Mouse (Mus musculus) spleen, adult 12 weeks (tissue): ENCODE measurements around the gene Cpb2.

Experiments used
- DNase-seq: peaks from one replicate; pipeline ENCODE4 v3.0.0; 2022; ENCODE audit warnings: low spot score

Gene Cpb2

GRCm38 (mm10) chr14:75242087-75242486 lies at the start of gene Cpb2:
Gene Cpb2, plus strand, starts transcription at chr14:75242287.
- no peak for DNase-seq

- no peak for DNase-seq
Measured at GRCm38 (mm10) chr14:75192427-75192826, 49.7 kb upstream of the Cpb2 start.

- no peak for DNase-seq
Measured at GRCm38 (mm10) chr14:75192858-75193257, 49.2 kb upstream of the Cpb2 start.

DNA sequence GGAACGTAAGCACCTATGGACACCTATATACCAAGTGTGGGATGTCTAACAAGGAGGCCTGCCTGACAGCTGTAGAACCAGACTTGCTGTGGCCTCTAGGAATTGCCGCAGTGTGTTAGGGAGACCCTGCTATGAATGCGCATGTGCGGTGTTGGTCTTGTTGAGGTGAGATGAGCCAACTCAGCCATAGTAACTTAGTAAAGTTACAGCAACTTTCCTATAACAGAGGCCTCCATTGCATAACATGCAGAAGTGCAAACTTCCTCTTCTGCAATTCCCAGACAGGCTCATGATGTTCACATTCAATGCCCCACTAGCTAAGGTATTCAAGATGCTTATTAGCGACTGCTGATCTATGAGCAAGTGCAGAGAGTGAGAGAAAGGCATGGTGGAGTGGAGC lies 46.6 kb upstream of the Cpb2 start:
- DNase-seq: no peak

GRCm38 (mm10) chr14:75197027-75197426 lies 45.1 kb upstream of the Cpb2 start:
- peak; percentile 57 for DNase-seq

GRCm38 (mm10) chr14:75197660-75198059 lies 44.4 kb upstream of the Cpb2 start:
- DNase-seq: no peak

- no peak for DNase-seq
Measured at GRCm38 (mm10) chr14:75205363-75206051, 36.6 kb upstream of the Cpb2 start.

DNA sequence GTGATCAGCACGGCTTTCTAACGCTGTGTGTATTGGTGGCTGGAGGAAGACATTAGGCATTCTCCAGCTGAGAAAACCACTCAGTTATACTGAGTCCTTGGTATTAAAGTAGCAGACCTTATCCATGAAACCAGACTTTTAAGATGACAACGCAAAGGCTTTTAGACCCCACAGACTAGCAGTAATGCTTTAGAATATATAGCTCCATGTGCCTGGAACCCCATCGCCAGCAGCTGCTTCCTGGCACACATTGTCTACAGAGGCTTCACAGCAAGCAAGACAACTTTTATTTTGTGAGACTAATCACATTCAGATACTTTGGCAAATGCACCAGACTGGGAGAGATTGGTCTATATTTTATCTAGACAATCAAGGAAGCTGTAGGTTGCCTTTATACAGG lies 35.8 kb upstream of the Cpb2 start:
- no peak for DNase-seq

DNA sequence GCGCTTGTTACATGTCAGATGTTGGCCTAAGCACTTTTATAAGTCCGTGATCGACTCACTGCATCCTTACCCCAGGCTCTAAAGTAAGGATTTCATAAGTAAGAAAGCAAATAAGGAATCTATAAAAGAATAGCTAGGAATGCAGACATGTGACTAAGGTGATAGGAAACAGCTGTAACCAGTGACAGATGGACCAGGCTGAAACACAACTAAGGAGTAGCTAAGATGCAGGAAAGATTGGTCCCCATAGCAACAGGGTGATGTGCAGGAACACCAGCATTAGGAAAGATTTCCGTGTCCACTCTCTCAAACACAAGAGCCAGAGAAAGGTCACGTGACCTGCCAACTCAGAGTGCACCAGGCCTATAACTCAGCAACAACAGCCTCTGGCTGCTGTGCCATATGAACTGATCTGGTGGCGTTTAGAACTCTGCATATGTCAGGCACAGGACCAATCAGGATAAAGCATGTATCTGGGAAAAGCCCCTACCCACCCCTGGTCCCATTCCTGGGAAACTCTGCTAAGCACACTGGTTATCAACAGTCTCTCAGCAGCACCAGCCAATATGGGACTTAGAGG lies 33.4 kb upstream of the Cpb2 start:
- DNase-seq: no peak

DNA sequence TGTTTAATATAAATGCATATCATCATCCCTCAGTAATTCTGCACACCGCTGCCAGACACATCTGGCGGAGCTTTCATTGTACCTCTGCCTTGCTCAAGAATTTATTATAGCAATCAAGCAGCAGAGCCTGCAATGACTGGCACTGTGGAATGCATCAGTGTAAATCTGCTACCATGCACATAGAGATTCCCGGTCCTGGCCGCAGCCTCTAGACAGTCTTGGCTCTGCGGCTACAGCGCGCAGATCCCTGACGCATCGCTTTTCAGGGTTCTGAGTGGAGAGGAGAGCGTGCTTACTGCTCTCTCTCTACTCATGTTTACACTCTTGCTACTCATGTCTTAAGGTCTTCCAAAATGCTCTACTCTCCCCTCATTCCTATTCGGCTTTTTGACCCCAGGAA lies 28.3 kb upstream of the Cpb2 start:
- no peak for DNase-seq

- no peak for DNase-seq
Measured at GRCm38 (mm10) chr14:75218843-75219242, 23.2 kb upstream of the Cpb2 start.

DNA sequence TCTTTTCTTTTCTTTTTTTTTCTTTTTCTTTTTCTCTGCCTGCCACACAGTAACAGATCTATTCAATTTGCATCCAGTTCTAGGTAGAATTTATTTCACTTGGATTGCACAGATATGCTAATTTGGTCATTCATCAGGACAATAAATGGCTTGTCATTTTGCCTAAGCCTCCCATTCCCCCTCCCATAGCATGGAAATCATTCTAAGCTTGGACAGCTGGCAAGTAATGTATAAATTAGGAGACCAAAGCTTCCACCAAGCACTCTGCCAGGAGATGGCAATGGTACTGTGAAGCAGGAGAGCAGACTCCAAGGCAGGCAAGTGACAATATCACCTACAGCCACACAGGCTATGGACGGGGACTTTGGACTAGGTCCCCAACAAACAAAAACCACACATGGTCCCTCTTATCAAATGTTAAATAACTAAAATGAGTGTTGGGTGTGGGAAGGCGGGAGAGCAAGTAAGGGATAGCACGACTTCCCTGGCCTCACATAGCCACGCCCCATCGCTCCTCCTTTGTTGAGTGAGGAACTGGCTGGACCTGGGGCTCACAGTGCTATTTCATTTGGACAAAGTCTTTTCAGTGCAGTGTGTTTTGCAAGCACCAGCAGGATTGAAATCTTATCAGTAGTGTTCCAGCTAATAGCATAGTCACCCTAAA lies 22.7 kb upstream of the Cpb2 start:
- no peak for DNase-seq

DNA sequence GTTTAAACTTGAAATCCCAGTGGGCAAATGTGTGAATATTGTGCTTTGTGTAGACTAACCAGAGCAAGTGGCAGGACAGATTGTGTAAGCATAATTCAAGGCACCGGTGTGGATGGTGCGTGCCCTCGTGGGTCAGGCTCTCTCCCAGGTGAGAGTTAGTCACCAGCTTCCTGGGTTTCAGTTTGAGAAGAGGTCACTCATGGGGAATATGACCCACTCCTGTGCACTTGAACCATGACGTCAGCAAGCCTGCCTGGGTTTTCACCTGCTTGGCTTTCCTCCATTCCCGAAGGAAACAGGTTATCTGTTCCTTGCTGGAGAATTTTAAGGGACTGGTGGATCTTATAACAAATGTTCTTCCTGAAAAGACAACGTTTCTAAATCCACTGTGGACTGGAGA lies 19.7 kb upstream of the Cpb2 start:
- DNase-seq: no peak

DNA sequence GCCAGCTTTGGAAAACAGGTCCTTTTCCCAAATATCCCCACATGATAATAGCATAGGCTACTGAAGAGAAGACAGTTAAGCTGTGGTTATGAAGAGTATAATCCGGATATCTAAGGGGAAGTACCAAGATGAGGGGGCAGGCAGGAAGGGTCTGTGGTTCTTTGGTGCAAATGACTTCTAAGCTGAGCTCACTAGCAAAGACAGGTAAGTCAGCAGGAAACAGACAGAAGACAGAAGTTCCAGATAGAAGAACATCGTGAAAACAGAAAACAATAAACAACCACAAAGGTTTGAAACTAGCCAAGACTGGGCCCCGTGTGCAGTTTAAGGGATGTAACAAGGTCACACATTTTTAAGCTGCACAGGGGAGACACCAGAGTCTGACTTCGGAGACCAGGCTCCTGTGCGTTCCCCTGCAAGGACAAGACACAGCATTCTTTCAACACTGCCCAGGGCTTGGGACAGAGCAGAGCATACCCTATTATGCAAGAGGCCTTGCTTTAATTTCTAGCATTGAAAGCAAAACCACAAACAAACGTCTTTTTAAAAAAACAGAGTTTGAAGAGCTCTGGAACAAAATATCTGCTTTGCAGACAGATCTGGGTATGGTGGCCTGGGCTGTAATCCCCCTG lies 14.5 kb upstream of the Cpb2 start:
- DNase-seq: no peak

GRCm38 (mm10) chr14:75229834-75230233 lies 12.3 kb upstream of the Cpb2 start:
- peak; percentile 11 for DNase-seq

DNA sequence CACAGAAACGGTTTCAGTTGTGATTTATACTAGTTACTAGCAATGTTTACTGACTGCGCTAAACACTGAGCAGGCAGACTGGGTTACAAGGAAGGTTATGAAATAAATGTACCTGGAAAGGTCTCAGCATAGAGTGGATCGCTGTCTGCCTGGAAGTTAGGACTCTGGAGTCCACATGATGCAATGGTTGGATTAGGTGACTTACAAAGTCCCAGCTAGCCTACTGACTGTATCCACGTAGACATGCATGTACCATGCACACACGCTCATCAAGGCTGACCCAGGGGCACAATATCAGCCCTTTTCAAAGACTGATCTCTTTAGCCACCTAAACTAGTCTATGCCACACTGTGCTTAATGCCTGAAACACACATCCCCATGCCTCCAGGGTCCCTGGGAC lies 9.0 kb upstream of the Cpb2 start:
- no peak for DNase-seq

DNA sequence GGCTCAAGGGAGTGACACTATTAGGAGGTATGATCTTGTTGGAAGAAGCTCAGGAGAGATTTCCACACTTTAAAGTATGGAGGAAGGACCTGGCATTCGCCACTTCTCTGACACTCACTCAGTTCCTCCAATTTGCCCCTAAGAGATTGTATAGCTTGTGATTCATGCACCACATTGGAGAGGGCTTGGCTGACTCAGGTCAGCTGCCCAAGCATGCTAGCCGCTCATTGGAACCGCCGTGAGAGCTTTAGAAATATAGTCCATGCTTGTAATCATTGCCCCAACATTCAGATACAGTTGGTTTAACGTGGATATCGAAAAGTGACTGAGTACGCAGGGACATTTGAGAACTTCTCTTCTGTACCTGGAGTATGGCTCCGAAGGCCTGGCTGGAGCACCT lies 6.5 kb upstream of the Cpb2 start:
- no peak for DNase-seq

GRCm38 (mm10) chr14:75235955-75236635 lies 6.0 kb upstream of the Cpb2 start:
- no peak for DNase-seq

DNA sequence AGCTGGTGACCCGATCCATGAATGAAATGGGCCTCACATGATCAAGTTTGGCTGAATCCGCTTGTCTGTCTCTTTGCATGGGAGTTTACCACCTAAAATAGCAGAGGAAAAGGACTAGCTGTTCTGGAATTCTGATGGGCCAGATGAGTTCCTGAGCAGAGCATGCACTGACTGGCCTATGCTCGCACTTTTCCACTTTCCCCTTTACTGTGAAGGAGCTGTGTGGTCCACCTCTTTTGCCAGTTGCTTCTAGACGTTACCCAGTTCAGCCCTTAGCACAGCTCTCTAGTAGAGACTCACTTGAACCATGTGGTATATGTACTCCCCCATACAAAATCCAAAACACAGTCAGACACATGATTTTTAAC lies 5.5 kb upstream of the Cpb2 start:
- DNase-seq: no peak

GRCm38 (mm10) chr14:75237096-75237495 lies 5.0 kb upstream of the Cpb2 start:
- no peak for DNase-seq

GRCm38 (mm10) chr14:75238054-75238692 lies 3.9 kb upstream of the Cpb2 start:
- DNase-seq: no peak
